Mouse (Mus musculus): Measurements from ENCODE around the gene Gtf2ird2. TPM values are rescaled to one million over a fixed set of nuclear protein-coding genes. Genes with fewer than 3 reads are reported as not detected.

The Gtf2ird2 gene
- polyA plus RNA-seq, 1 experiment from 2014 or later = 9.1 TPM

GRCm38 (mm10) chr5:134166642-134167041, 17.2 kb upstream of the Gtf2ird2 start:
- H3K4me1 ChIP-seq = peaks cover 27% of the 10 kb centered on the region
- WGBS = 91% methylated on average over 7 of the region's 7 CpGs
- no peak overlapping the region for H3K4me3 ChIP-seq (replicated peaks)
- no peak overlapping the region for H3K4me2 ChIP-seq
- H3K27me3 ChIP-seq = no peaks in the 10 kb centered on the region
- H3K9ac ChIP-seq = no peak overlapping the region
- no peak for ATAC-seq (replicated peaks; ENCODE audit: low FRiP score)
- H3K27ac ChIP-seq = no peak overlapping the region
- no peaks in the 10 kb centered on the region for H3K9me3 ChIP-seq (replicated peaks)
- peaks cover 82% of the 10 kb centered on the region for H3K36me3 ChIP-seq

GRCm38 (mm10) chr5:134168033-134168432, 15.8 kb upstream of the Gtf2ird2 start:
- Histone ChIP-seq H3K9me3 (replicated peaks) (no peaks in the 10 kb centered on the region), H3K4me1 (peaks cover 29% of the 10 kb centered on the region), H3K4me3 (replicated peaks) (no peak overlapping the region), H3K27me3 (no peaks in the 10 kb centered on the region), H3K27ac (peak overlapping the region; percentile 72), H3K36me3 (peaks cover 79% of the 10 kb centered on the region), H3K9ac (no peak overlapping the region), H3K4me2 (no peak overlapping the region)
- ATAC-seq (replicated peaks; ENCODE audit: low FRiP score) = peak; percentile 68
- WGBS = 72% methylated on average over 9 of the region's 9 CpGs

GRCm38 (mm10) chr5:134169231-134169630, 14.6 kb upstream of the Gtf2ird2 start:
- Histone ChIP-seq H3K9ac (no peak overlapping the region), H3K9me3 (replicated peaks) (no peaks in the 10 kb centered on the region), H3K27me3 (no peaks in the 10 kb centered on the region), H3K4me3 (replicated peaks) (no peak overlapping the region), H3K36me3 (peaks cover 75% of the 10 kb centered on the region), H3K27ac (peak overlapping the region; percentile 41; the same call in 1 of the 2 replicates), H3K4me2 (no peak overlapping the region), H3K4me1 (peaks cover 37% of the 10 kb centered on the region)
- 87% methylated on average over 10 of the region's 10 CpGs for WGBS
- no peak for ATAC-seq (replicated peaks; ENCODE audit: low FRiP score)

GRCm38 (mm10) chr5:134170167-134170566, 13.7 kb upstream of the Gtf2ird2 start:
- WGBS = 93% methylated on average over 8 of the region's 8 CpGs
- Histone ChIP-seq H3K4me1 (peaks cover 39% of the 10 kb centered on the region), H3K4me2 (no peak overlapping the region), H3K9me3 (replicated peaks) (no peaks in the 10 kb centered on the region), H3K4me3 (replicated peaks) (no peak overlapping the region), H3K27me3 (no peaks in the 10 kb centered on the region), H3K27ac (no peak overlapping the region), H3K36me3 (peaks cover 67% of the 10 kb centered on the region), H3K9ac (no peak overlapping the region)
- no peak for ATAC-seq (replicated peaks; ENCODE audit: low FRiP score)

- H3K27ac ChIP-seq = no peak overlapping the region
- no peak for ATAC-seq (replicated peaks; ENCODE audit: low FRiP score)
- H3K27me3 ChIP-seq = no peaks in the 10 kb centered on the region
- H3K36me3 ChIP-seq = peaks cover 43% of the 10 kb centered on the region
- H3K9ac ChIP-seq = no peak overlapping the region
- H3K9me3 ChIP-seq (replicated peaks) = no peaks in the 10 kb centered on the region
- 44% methylated on average over 4 of the region's 4 CpGs for WGBS
- no peak overlapping the region for H3K4me2 ChIP-seq
- H3K4me3 ChIP-seq (replicated peaks) = no peak overlapping the region
- H3K4me1 ChIP-seq = peaks cover 37% of the 10 kb centered on the region
Measured at GRCm38 (mm10) chr5:134173206-134173605, 10.6 kb upstream of the Gtf2ird2 start.

GRCm38 (mm10) chr5:134175696-134176095, 8.1 kb upstream of the Gtf2ird2 start:
- peak; percentile 48; the same call in 1 of the 2 replicates for ATAC-seq (replicated peaks; ENCODE audit: low FRiP score)
- WGBS = 4% methylated on average over 10 of the region's 10 CpGs
- H3K9ac ChIP-seq = peak overlapping the region; percentile 59
- H3K4me1 ChIP-seq = peaks cover 30% of the 10 kb centered on the region
- no peaks in the 10 kb centered on the region for H3K27me3 ChIP-seq
- H3K9me3 ChIP-seq (replicated peaks) = no peaks in the 10 kb centered on the region
- peaks cover 27% of the 10 kb centered on the region for H3K36me3 ChIP-seq
- peak overlapping the region; percentile 89 for H3K27ac ChIP-seq
- H3K4me2 ChIP-seq = peak overlapping the region; percentile 81
- peak overlapping the region; percentile 70 for H3K4me3 ChIP-seq (replicated peaks)

GRCm38 (mm10) chr5:134176169-134176881, 7.5 kb upstream of the Gtf2ird2 start, which contains the start of gene Rcc1l:
Rcc1l (minus strand) TSS chr5:134176774.
- peak; percentile 86 for ATAC-seq (replicated peaks; ENCODE audit: low FRiP score)
- peak within 1 kb of the TSS; percentile 70 for H3K4me3 ChIP-seq (replicated peaks)
- H3K36me3 ChIP-seq = peaks cover 21% of the 10 kb centered on the region
- H3K4me1 ChIP-seq = peaks cover 33% of the 10 kb centered on the region
- H3K9me3 ChIP-seq (replicated peaks) = no peaks in the 10 kb centered on the region
- WGBS = under 1% methylated on average over 72 of the region's 72 CpGs
- H3K27me3 ChIP-seq = no peaks in the 10 kb centered on the region
- peak within 1 kb of the TSS; percentile 81 for H3K4me2 ChIP-seq
- peak within 1 kb of the TSS; percentile 89 for H3K27ac ChIP-seq
- H3K9ac ChIP-seq = peak within 1 kb of the TSS; percentile 59

- ATAC-seq (replicated peaks; ENCODE audit: low FRiP score) = no peak
- no peak overlapping the region for H3K4me2 ChIP-seq
- H3K4me1 ChIP-seq = peaks cover 49% of the 10 kb centered on the region
- H3K9me3 ChIP-seq (replicated peaks) = no peaks in the 10 kb centered on the region
- H3K4me3 ChIP-seq (replicated peaks) = no peak overlapping the region
- no peaks in the 10 kb centered on the region for H3K27me3 ChIP-seq
- 67% methylated on average over 7 of the region's 7 CpGs for WGBS
- no peak overlapping the region for H3K9ac ChIP-seq
- peaks cover 6% of the 10 kb centered on the region; the same call in 1 of the 2 replicates for H3K36me3 ChIP-seq
- H3K27ac ChIP-seq = no peak overlapping the region
Measured at GRCm38 (mm10) chr5:134178536-134178935, 5.3 kb upstream of the Gtf2ird2 start.

- Histone ChIP-seq H3K9ac (no peak overlapping the region), H3K27ac (no peak overlapping the region), H3K4me3 (replicated peaks) (no peak overlapping the region), H3K27me3 (no peaks in the 10 kb centered on the region), H3K4me1 (peaks cover 39% of the 10 kb centered on the region), H3K9me3 (replicated peaks) (no peaks in the 10 kb centered on the region), H3K36me3 (no peaks in the 10 kb centered on the region), H3K4me2 (no peak overlapping the region)
- 21% methylated on average over 7 of the region's 7 CpGs for WGBS
- no peak for ATAC-seq (replicated peaks; ENCODE audit: low FRiP score)
Measured at GRCm38 (mm10) chr5:134179871-134180270, 3.9 kb upstream of the Gtf2ird2 start.

- Histone ChIP-seq H3K36me3 (no peaks in the 10 kb centered on the region), H3K4me1 (peaks cover 26% of the 10 kb centered on the region), H3K4me2 (peak overlapping the region; percentile 74; the same call in 1 of the 2 replicates), H3K27ac (peak overlapping the region; percentile 98; the same call in 1 of the 2 replicates), H3K9me3 (replicated peaks) (no peaks in the 10 kb centered on the region), H3K27me3 (no peaks in the 10 kb centered on the region), H3K9ac (no peak overlapping the region), H3K4me3 (replicated peaks) (no peak overlapping the region)
- ATAC-seq (replicated peaks; ENCODE audit: low FRiP score) = no peak
- 50% methylated on average over 3 of the region's 3 CpGs for WGBS
Measured at GRCm38 (mm10) chr5:134182172-134182571, 1.6 kb upstream of the Gtf2ird2 start.

GRCm38 (mm10) chr5:134182735-134183134, 1.1 kb upstream of the Gtf2ird2 start:
- H3K36me3 ChIP-seq = no peaks in the 10 kb centered on the region
- H3K27me3 ChIP-seq = no peaks in the 10 kb centered on the region
- peak overlapping the region; percentile 73; the same call in 1 of the 2 replicates for H3K4me3 ChIP-seq (replicated peaks)
- peak overlapping the region; percentile 77; the same call in 1 of the 2 replicates for H3K9ac ChIP-seq
- no peak for ATAC-seq (replicated peaks; ENCODE audit: low FRiP score)
- H3K4me2 ChIP-seq = peak overlapping the region; percentile 74
- H3K9me3 ChIP-seq (replicated peaks) = no peaks in the 10 kb centered on the region
- WGBS = 24% methylated on average over 4 of the region's 4 CpGs
- H3K27ac ChIP-seq = peak overlapping the region; percentile 98
- H3K4me1 ChIP-seq = peaks cover 26% of the 10 kb centered on the region

- Histone ChIP-seq H3K9ac (peak overlapping the region; percentile 77), H3K4me1 (peaks cover 29% of the 10 kb centered on the region), H3K9me3 (replicated peaks) (no peaks in the 10 kb centered on the region), H3K4me2 (peak overlapping the region; percentile 74), H3K4me3 (replicated peaks) (peak overlapping the region; percentile 73), H3K36me3 (no peaks in the 10 kb centered on the region), H3K27me3 (no peaks in the 10 kb centered on the region), H3K27ac (peak overlapping the region; percentile 98)
- ATAC-seq (replicated peaks; ENCODE audit: low FRiP score) = no peak
- 53% methylated on average over 7 of the region's 7 CpGs for WGBS
Measured at GRCm38 (mm10) chr5:134183162-134183561, 657 bp upstream of the Gtf2ird2 start.

Measured in kidney, embryonic 15.5 days (tissue).